Mouse (Mus musculus) forebrain, embryonic 10.5 days (tissue): ENCODE measurements at regions not wholly inside any gene's neighbourhood (a gene's known extent, or its start where the extent isn't known, plus 50 kb on each side); places are given as distances from the start of the nearest gene placed in this dataset.

Experiments used
- DNase-seq: peaks from one replicate; pipeline ENCODE4 v3.0.0-alpha.2; 2017; ENCODE audit warnings: low spot score; ENCODE audit errors: extremely low spot score
- H3K27ac ChIP-seq: fragments of 300-500 bp; sonication (generic); 2 replicates; pipeline ENCODE4 v1.5.1; 2016; ENCODE audit warnings: mild to moderate bottlenecking
- H3K27me3 ChIP-seq: fragments of 300-500 bp; sonication (generic); 2 replicates; pipeline ENCODE4 v1.6.1; 2016; ENCODE audit warnings: mild to moderate bottlenecking; ENCODE audit not compliant: poor library complexity, severe bottlenecking
- H3K36me3 ChIP-seq: fragments of 300-500 bp; sonication (generic); replicated peaks from 2 replicates; pipeline ENCODE4 v1.6.1; 2016; ENCODE audit warnings: mild to moderate bottlenecking, moderate library complexity
- H3K4me1 ChIP-seq: fragments of 300-500 bp; sonication (generic); 2 replicates; pipeline ENCODE4 v1.6.1; 2016
- H3K4me3 ChIP-seq: fragments of 300-500 bp; sonication (generic); 2 replicates; pipeline ENCODE4 v1.5.1; 2016; ENCODE audit warnings: mild to moderate bottlenecking, moderate library complexity
- H3K9me3 ChIP-seq: fragments of 300-500 bp; sonication (generic); 2 replicates; pipeline ENCODE4 v1.6.1; 2016; ENCODE audit warnings: mild to moderate bottlenecking, moderate library complexity
- WGBS: fragments of 180-500 bp; shearing (Covaris S2); methylation state at CpG from one replicate; pipeline ENCODE4 v1.1.7; 2016; 5-methylcytosine and 5-hydroxymethylcytosine counted together

- H3K27me3 ChIP-seq = no peaks in the 10 kb centered on the region
- no peaks in the 10 kb centered on the region for H3K9me3 ChIP-seq
- no peak overlapping the region for H3K4me3 ChIP-seq
- H3K4me1 ChIP-seq = no peaks in the 10 kb centered on the region
- no peaks in the 10 kb centered on the region for H3K36me3 ChIP-seq
- H3K27ac ChIP-seq = no peak overlapping the region
- 66% methylated on average over 1 of the region's 1 CpGs for WGBS
- no peak for DNase-seq
Observed at GRCm38 (mm10) chr11:90775752-90776151, 87.6 kb upstream of the Tom1l1 start.

- Histone ChIP-seq H3K9me3 (no peaks in the 10 kb centered on the region), H3K4me1 (no peaks in the 10 kb centered on the region), H3K36me3 (no peaks in the 10 kb centered on the region), H3K4me3 (no peak overlapping the region), H3K27ac (no peak overlapping the region), H3K27me3 (no peaks in the 10 kb centered on the region)
- DNase-seq = no peak
- WGBS = 91% methylated on average over 2 of the region's 2 CpGs
Observed at GRCm38 (mm10) chr11:90755981-90756380, 67.8 kb upstream of the Tom1l1 start.

- H3K27me3 ChIP-seq = no peaks in the 10 kb centered on the region
- DNase-seq = no peak
- no peak overlapping the region for H3K4me3 ChIP-seq
- no peak overlapping the region for H3K27ac ChIP-seq
- no peaks in the 10 kb centered on the region for H3K4me1 ChIP-seq
- no peaks in the 10 kb centered on the region for H3K9me3 ChIP-seq
- H3K36me3 ChIP-seq = no peaks in the 10 kb centered on the region
- WGBS = 66% methylated on average over 3 of the region's 3 CpGs
Observed at GRCm38 (mm10) chr11:90748448-90748847, 60.3 kb upstream of the Tom1l1 start.

- Histone ChIP-seq H3K9me3 (no peaks in the 10 kb centered on the region), H3K36me3 (no peaks in the 10 kb centered on the region), H3K4me1 (peaks cover 14% of the 10 kb centered on the region), H3K4me3 (no peak overlapping the region), H3K27ac (no peak overlapping the region), H3K27me3 (no peaks in the 10 kb centered on the region)
- WGBS = 67% methylated on average over 10 of the region's 10 CpGs
- no peak for DNase-seq
Observed at GRCm38 (mm10) chr11:90741952-90742617, 53.9 kb upstream of the Tom1l1 start.

DNA sequence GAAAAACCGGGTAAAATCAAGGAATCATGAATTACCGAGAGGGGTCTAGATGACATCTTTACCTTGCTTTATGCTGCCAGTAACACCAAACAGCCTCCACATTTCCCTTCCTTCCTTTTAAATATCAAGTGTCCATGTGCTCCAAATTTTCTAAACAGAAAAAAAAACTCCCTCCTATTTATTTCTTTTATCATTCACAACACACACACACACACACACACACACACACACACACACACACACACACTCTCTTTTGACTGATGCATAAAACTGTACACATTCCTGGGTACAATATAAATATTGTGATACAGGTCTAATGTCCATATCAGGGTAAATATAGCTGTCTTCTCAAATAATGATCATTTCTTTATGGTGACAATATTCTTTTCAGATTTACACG lies 51.3 kb upstream of the Tom1l1 start:
- no peak overlapping the region for H3K27ac ChIP-seq
- DNase-seq = no peak
- no peaks in the 10 kb centered on the region for H3K27me3 ChIP-seq
- no peaks in the 10 kb centered on the region for H3K9me3 ChIP-seq
- H3K4me1 ChIP-seq = peaks cover 14% of the 10 kb centered on the region
- no peak overlapping the region for H3K4me3 ChIP-seq
- H3K36me3 ChIP-seq = no peaks in the 10 kb centered on the region
- WGBS = 86% methylated on average over 3 of the region's 3 CpGs

GRCm38 (mm10) chr11:90738741-90739140 lies 50.6 kb upstream of the Tom1l1 start:
- H3K4me3 ChIP-seq = no peak overlapping the region
- WGBS = 76% methylated on average over 2 of the region's 2 CpGs

More at GRCm38 (mm10) chr11:90738741-90739140, 50.6 kb upstream of the Tom1l1 start:
- no peak for DNase-seq
- Histone ChIP-seq H3K27ac (no peak overlapping the region), H3K4me1 (peaks cover 14% of the 10 kb centered on the region), H3K9me3 (no peaks in the 10 kb centered on the region), H3K36me3 (no peaks in the 10 kb centered on the region), H3K27me3 (no peaks in the 10 kb centered on the region)
